Mouse (Mus musculus) 416B (cell line): ENCODE results near the gene Vmn1r184.
"Not testable (repeated sequence)": the region's sequence is repeated elsewhere in the genome, so short reads cannot be mapped to it uniquely, and the experiment has no call there.

Experiments used
- DNase-seq: peaks from one replicate; pipeline ENCODE4 v3.0.0; 2011; ENCODE audit warnings: low read depth

Vmn1r184 gene

GRCm38 (mm10) chr7:26260034-26260433 is at the start of gene Vmn1r184:
Vmn1r184 (plus strand) TSS chr7:26260334.
- DNase-seq = not testable (repeated sequence)

- not testable (repeated sequence) for DNase-seq
Measured at GRCm38 (mm10) chr7:26303429-26304166, 43.5 kb downstream of the Vmn1r184 start.

GRCm38 (mm10) chr7:26306926-26307325 is 46.8 kb downstream of the Vmn1r184 start, which contains the start of gene Cyp2a4:
Cyp2a4 (plus strand) TSS chr7:26307169.
- not testable (repeated sequence) for DNase-seq

GRCm38 (mm10) chr7:26311786-26312185 is 51.7 kb downstream of the Vmn1r184 start:
- DNase-seq = not testable (repeated sequence)

GRCm38 (mm10) chr7:26315194-26315593 is 55.1 kb downstream of the Vmn1r184 start:
- not testable (repeated sequence) for DNase-seq

- not testable (repeated sequence) for DNase-seq
Measured at GRCm38 (mm10) chr7:26315809-26316208, 55.7 kb downstream of the Vmn1r184 start.
